Mouse (Mus musculus) liver, embryonic 13.5 days (tissue): Measurements from ENCODE around the gene Mpv17l2. TPM values are rescaled to one million over a fixed set of nuclear protein-coding genes. Genes with fewer than 3 reads are reported as not detected.
A peak's percentile ranks its signal among the peaks of the same experiment; 100 is the strongest.

ENCODE experiments used
- ATAC-seq: fragments of 200-750 bp; cut with Nextera tagmentation; 2 replicates; pipeline ENCODE4 v1.8.0; 2017; ENCODE audit warnings: low read depth, mild to moderate bottlenecking, moderate number of reproducible peaks, moderate library complexity
- DNase-seq: peaks from one replicate; pipeline ENCODE4 v3.0.0; 2022
- H3K27ac ChIP-seq: fragments of 300-500 bp; sonication (generic); 2 replicates; pipeline ENCODE4 v1.5.1; 2015; ENCODE audit warnings: moderate library complexity, mild to moderate bottlenecking, inconsistent platforms
- H3K27me3 ChIP-seq: fragments of 300-500 bp; sonication (generic); 2 replicates; pipeline ENCODE4 v1.6.1; 2015; ENCODE audit warnings: mild to moderate bottlenecking, inconsistent platforms
- H3K36me3 ChIP-seq: fragments of 300-500 bp; sonication (generic); 2 replicates; pipeline ENCODE4 v1.6.1; 2015; ENCODE audit warnings: mild to moderate bottlenecking, inconsistent platforms
- H3K4me1 ChIP-seq: fragments of 300-500 bp; sonication (generic); replicated peaks from 2 replicates; pipeline ENCODE4 v1.6.1; 2015; ENCODE audit warnings: inconsistent platforms
- H3K4me2 ChIP-seq: fragments of 300-500 bp; sonication (generic); 2 replicates; pipeline ENCODE4 v1.6.1; 2015; ENCODE audit warnings: inconsistent platforms, mild to moderate bottlenecking, moderate library complexity
- H3K4me3 ChIP-seq: fragments of 300-500 bp; sonication (generic); replicated peaks from 2 replicates; pipeline ENCODE4 v1.5.1; 2015; ENCODE audit warnings: mild to moderate bottlenecking, inconsistent platforms
- H3K9ac ChIP-seq: fragments of 300-500 bp; sonication (generic); 2 replicates; pipeline ENCODE4 v1.6.1; 2015; ENCODE audit warnings: mild to moderate bottlenecking, inconsistent platforms
- H3K9me3 ChIP-seq: fragments of 300-500 bp; sonication (generic); replicated peaks from 2 replicates; pipeline ENCODE4 v1.6.1; 2016; ENCODE audit warnings: inconsistent platforms
- WGBS: fragments of 180-500 bp; shearing (Covaris S2); methylation state at CpG from one replicate; pipeline ENCODE4 v1.1.7; 2015; ENCODE audit not compliant: insufficient replicate concordance; 5-methylcytosine and 5-hydroxymethylcytosine counted together
- polyA plus RNA-seq: library from polyadenylated mRNA; unstranded; fragments of >200 nt; fragmentation: Nextera tagmentation; extraction: Ambion mirVana; gene quantifications from 2 replicates; pipeline ENCODE4 v1.2.1, GENCODE M21; 2015

The Mpv17l2 gene
- polyA plus RNA-seq, 1 experiment from 2014 or later = 50.4 TPM

DNA sequence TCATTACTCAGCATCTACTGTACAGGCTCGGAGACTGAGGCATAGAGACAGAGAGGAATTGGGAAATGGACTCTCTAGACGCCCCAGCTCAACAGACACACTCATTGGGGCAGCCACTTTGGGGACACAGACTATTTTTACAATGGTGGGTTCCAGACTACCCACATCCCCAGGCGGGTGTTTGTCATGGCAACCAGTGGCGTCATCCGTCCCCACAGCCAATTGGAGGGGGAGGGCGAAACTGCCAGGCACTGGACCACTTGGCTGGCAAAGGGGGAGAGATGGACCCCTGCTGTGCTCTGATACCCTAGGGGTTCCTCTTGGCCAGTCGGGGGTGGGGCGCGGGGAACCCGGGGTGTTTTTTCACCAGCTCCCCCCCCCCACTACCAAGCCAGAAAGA is 39.9 kb upstream of the Mpv17l2 start:
- Histone ChIP-seq H3K4me2 (no peak overlapping the region), H3K36me3 (no peaks in the 10 kb centered on the region), H3K27ac (no peak overlapping the region), H3K9ac (no peak overlapping the region), H3K27me3 (peaks cover 70% of the 10 kb centered on the region), H3K9me3 (no peaks in the 10 kb centered on the region), H3K4me1 (peaks cover 74% of the 10 kb centered on the region), H3K4me3 (no peak overlapping the region)
- ATAC-seq (no peak), DNase-seq (no peak)
- 53% methylated on average over 10 of the region's 10 CpGs for WGBS

DNA sequence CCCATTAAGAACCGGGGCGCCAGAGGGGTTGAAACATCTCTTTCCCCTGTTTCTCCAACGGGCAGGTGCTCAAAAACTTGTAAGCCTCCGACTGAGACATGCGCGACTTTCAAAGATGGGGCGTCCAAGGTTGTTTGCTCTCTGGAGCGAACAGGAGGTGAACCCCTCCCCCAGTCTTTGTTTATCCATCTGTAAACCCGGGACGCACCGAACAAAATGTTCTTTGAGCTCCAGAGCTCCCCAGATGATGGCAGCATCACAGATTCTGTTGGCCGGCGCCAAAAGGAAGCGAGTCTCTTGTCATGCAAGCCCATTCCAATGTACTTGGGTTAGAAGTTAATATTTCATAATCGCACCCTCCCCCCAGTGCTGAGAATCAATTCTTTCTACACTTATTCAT is 37.5 kb upstream of the Mpv17l2 start:
- Histone ChIP-seq H3K4me2 (peak overlapping the region; percentile 92), H3K4me1 (peaks cover 68% of the 10 kb centered on the region), H3K9ac (peak overlapping the region; percentile 65; the same call in 1 of the 2 replicates), H3K36me3 (no peaks in the 10 kb centered on the region), H3K4me3 (peak overlapping the region; percentile 66), H3K9me3 (no peaks in the 10 kb centered on the region), H3K27me3 (peaks cover 85% of the 10 kb centered on the region), H3K27ac (no peak overlapping the region)
- DNase-seq (no peak), ATAC-seq (no peak)
- WGBS = 19% methylated on average over 15 of the region's 15 CpGs

DNA sequence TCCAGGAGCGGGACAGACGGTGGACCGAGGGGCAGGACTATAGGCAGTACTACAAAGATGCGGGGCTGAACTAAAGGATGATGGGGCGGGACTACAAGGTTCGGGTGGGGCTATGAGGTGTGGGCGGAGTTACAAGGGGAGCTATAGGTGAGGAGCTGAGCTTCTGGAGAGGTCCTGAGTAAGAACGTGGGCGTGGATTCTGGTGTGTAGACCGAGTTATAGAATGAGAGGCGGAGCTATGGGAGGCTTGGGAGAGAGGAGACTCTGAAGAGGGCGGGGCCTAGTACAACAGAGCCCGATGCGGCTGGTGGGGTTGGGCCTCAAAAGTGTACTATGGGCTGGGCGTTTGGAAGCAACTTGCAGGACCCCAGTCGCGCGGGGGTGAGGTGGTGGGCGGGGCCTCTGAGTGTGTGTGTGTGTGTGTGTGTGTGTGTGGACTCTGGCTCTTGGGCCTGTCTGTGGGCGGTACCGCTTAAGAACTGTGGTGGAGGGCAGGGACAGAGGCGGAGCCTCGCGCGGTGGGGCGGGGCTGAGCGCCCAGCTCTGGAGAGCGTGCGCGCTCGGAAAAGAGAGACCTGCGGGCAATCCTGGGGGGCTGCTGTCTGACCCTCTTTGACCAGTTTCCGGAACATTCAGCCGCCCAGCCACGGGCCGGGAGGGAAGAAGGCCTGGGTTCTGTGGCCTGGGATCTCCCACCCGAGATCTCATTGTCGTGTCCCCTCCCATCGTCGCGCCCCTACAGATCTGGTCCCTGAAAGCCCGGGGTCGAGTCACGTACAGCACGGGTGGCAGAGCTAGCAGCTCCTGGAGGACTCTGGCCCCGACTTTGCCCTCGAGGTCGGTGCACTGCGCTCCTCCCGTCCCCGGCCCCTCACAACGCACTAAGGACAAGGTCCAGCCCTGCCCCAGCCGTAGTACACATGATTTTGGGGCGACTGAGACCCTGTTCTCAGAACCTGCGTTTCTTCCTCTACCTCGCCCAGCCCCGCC is 36.6 kb upstream of the Mpv17l2 start:
- H3K27me3 ChIP-seq = peaks cover 84% of the 10 kb centered on the region
- 2% methylated on average over 57 of the region's 57 CpGs for WGBS
- peak overlapping the region; percentile 65 for H3K9ac ChIP-seq
- H3K27ac ChIP-seq = peak overlapping the region; percentile 26; the same call in 1 of the 2 replicates
- H3K36me3 ChIP-seq = no peaks in the 10 kb centered on the region
- DNase-seq (peak; percentile 91), ATAC-seq (peak; percentile 83)
- H3K4me2 ChIP-seq = peak overlapping the region; percentile 92
- peaks cover 69% of the 10 kb centered on the region for H3K4me1 ChIP-seq
- no peaks in the 10 kb centered on the region for H3K9me3 ChIP-seq
- peak overlapping the region; percentile 66 for H3K4me3 ChIP-seq

DNA sequence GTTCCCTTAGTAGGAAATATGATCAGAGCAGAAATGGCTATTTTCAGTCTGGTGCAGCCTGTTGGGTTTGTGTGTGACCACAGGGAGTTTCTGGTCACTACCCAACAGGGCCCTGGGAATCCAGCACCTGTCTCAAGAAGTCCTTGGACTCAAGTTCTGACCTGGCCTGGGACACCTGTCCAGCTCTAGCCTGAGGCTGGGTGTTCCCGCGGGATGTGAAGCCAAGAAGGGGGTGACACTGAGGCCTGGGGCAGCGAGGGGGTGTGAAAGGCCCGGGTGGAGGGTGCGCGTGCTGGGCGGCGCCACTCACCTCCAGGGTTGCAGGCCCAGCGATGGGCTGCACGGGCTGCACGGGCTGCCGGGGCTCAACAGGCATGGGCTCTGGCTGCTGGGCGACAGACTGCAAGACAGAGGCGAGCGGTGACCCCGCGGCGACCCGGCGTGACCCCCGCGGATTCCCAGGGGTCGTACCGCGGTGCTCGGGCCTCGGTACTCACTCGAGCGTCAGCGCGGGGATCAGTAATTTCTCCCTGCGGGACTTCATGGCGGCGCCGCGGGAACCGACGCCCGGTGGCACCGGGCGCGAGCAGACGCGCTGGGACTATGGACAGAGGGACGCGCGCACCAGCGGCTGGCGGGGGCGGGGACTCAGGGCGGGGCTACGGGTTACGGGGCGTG is 35.8 kb upstream of the Mpv17l2 start:
- Histone ChIP-seq H3K4me2 (peak overlapping the region; percentile 92), H3K9ac (peak overlapping the region; percentile 78), H3K27ac (peak overlapping the region; percentile 16), H3K9me3 (no peaks in the 10 kb centered on the region), H3K4me3 (peak overlapping the region; percentile 66), H3K27me3 (peaks cover 76% of the 10 kb centered on the region), H3K4me1 (peaks cover 69% of the 10 kb centered on the region), H3K36me3 (no peaks in the 10 kb centered on the region)
- 5% methylated on average over 54 of the region's 54 CpGs for WGBS
- DNase-seq (no peak), ATAC-seq (no peak)

DNA sequence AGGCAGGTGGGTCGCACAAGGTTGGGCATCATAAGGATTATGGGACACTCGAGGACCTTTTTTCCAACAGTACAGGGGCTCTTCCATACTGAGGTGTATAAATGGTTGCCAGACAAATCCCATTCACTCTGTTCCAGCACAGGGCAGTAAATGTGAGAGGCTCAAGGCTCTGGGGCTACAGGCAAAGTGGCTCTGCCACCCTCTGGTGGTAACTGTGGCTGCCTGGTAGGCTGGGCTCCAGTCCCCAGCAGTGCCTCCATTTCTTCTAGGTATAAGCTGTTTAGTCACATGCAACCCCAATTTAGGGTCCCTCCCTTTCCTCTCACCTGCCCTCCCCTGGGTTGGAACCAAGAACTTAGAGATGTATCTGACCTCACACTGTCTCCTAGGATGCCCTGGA is 34.6 kb upstream of the Mpv17l2 start:
- Histone ChIP-seq H3K9ac (no peak overlapping the region), H3K27me3 (peaks cover 66% of the 10 kb centered on the region), H3K4me1 (peaks cover 77% of the 10 kb centered on the region), H3K4me2 (no peak overlapping the region), H3K4me3 (no peak overlapping the region), H3K36me3 (no peaks in the 10 kb centered on the region), H3K9me3 (no peaks in the 10 kb centered on the region), H3K27ac (no peak overlapping the region)
- WGBS = 68% methylated on average over 2 of the region's 2 CpGs
- ATAC-seq = no peak
- no peak for DNase-seq

DNA sequence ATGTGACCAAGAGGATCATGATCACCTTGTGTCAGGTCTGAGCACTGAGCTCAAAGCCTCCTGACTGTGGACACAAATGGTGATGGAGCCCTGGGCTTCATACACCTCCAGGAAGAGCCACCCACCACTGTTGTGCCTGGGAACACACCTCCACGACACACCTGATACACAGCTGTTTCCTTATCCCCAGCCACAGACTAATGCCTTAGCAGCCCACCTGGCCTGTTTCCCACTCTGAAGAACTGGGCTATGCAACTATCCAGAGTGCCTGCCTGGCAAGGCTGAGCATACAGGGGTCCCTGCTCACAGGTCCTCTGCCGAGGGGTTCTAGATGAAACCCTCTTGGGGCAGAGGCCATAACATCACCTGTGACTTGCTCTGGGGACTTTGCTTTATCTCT is 33.5 kb upstream of the Mpv17l2 start:
- no peak for DNase-seq
- Histone ChIP-seq H3K27me3 (peaks cover 54% of the 10 kb centered on the region), H3K9me3 (no peaks in the 10 kb centered on the region), H3K4me1 (peaks cover 89% of the 10 kb centered on the region), H3K27ac (no peak overlapping the region), H3K9ac (no peak overlapping the region), H3K4me3 (no peak overlapping the region), H3K36me3 (peaks cover 7% of the 10 kb centered on the region; the same call in 1 of the 2 replicates), H3K4me2 (no peak overlapping the region)
- no peak for ATAC-seq
- WGBS = 62% methylated on average over 2 of the region's 2 CpGs

DNA sequence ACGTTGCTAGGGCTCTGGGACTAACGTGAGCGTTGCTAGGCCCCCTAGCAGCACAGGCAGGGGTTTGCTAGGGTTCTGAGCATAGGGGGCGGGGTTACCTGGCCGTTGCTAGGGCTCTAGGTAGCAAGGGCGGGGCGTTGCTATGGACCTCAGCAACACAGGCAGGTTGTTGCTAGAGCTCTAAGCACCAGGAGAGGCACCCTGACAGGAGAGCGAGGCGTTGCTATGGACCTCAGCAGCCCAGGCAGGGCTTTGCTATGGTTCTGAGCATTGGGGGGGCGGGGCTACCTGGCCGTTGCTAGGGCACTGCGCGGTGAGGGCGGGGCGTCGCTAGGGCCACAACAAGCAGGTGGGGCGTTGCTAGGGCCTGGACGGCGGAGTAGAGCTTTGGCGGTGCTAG is 32.0 kb upstream of the Mpv17l2 start:
- peak overlapping the region; percentile 78 for H3K4me3 ChIP-seq
- peak overlapping the region; percentile 94 for H3K4me2 ChIP-seq
- peak overlapping the region; percentile 63; the same call in 1 of the 2 replicates for H3K27ac ChIP-seq
- peak; percentile 73 for DNase-seq
- ATAC-seq = peak; percentile 1
- WGBS = under 1% methylated on average over 20 of the region's 20 CpGs
- H3K9ac ChIP-seq = peak overlapping the region; percentile 91
- H3K27me3 ChIP-seq = peaks cover 39% of the 10 kb centered on the region
- H3K36me3 ChIP-seq = peaks cover 23% of the 10 kb centered on the region
- peaks cover 92% of the 10 kb centered on the region for H3K4me1 ChIP-seq
- H3K9me3 ChIP-seq = no peaks in the 10 kb centered on the region

DNA sequence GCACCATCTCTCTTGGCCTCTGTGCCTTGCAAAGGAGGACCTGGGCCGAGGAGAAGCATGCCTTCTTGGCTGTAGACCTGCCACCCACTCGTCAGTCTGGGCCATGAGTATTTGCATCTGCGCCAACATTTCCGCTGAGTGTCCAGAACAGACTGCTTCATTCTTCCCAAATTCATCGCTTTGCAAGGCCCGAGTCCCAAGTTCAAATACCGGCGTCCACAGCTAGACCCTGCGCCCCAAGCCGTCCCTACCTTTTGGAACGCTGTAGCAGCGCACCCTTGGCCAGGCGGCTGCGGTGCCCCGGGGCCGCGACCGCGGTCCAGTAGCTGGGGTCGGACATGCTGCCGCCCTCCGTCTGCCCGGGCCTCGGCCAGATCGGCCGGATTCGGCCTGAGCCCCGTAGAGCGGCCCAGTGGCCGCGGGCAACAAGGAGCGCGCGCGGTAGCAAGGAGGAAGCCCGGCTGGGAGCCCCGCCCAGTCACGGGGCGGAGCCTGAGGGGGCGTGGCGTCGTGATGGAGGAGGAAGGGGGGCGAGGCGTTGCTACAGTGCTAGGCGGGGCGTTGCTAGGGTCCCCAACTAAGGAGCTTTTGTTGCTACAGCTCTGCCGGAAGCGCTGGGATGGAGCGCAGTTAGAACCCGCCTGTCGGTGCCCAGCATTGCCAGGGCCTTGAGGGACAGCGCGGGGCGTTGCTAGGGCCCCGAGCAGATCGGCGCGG is 31.4 kb upstream of the Mpv17l2 start:
- Histone ChIP-seq H3K4me1 (peaks cover 92% of the 10 kb centered on the region), H3K36me3 (peaks cover 28% of the 10 kb centered on the region), H3K9ac (peak overlapping the region; percentile 91), H3K27me3 (peaks cover 36% of the 10 kb centered on the region), H3K4me2 (peak overlapping the region; percentile 94), H3K27ac (peak overlapping the region; percentile 75), H3K4me3 (peak overlapping the region; percentile 78), H3K9me3 (no peaks in the 10 kb centered on the region)
- 3% methylated on average over 58 of the region's 58 CpGs for WGBS
- peak; percentile 52 for ATAC-seq
- peak; percentile 93 for DNase-seq

DNA sequence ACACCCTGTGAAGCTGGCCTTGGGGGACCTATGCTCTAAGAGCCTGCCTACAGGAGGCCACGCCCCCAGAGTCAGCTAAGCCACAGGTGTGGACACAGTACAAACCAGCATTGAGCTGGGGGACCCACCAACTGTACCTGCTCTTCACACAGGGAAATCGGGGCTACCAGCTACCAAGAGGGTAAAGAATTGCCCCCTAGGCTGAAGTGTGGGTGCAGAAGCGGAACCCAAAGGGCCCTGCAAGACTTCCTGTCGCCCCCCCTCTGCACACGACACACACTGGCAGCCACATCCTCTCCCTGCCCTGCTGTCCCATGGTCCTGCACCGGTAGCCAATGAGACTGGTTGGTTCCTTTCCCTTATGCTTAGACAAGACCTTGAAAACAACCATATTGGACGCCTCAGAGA is 30.6 kb upstream of the Mpv17l2 start:
- Histone ChIP-seq H3K4me1 (peaks cover 91% of the 10 kb centered on the region), H3K36me3 (peaks cover 37% of the 10 kb centered on the region), H3K4me2 (peak overlapping the region; percentile 94), H3K9ac (peak overlapping the region; percentile 91), H3K27me3 (peaks cover 31% of the 10 kb centered on the region), H3K4me3 (peak overlapping the region; percentile 78), H3K9me3 (no peaks in the 10 kb centered on the region), H3K27ac (peak overlapping the region; percentile 75)
- peak; percentile 19; the same call in 1 of the 2 replicates for ATAC-seq
- WGBS = 14% methylated on average over 7 of the region's 7 CpGs
- DNase-seq = no peak

DNA sequence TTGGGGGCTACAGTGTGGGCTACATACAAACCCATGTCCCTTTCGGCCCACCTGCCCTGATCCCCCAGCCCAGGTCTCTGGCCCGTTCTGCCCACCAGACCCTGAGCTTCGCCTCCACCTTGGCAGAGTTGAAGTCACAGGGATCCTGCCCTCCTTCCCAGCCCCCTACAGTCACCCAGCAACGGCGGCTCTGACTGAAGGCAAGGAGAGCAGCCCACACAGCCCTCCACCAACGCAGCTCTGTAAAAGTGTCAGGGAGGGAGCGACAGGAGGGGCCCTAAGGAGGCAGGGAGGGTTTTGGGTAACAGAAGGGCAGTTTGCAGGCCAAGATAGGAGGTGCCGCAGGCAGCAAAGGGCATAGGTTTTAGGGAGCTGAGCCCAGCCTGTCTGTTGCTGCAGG is 30.1 kb upstream of the Mpv17l2 start:
- H3K27ac ChIP-seq = peak overlapping the region; percentile 41
- H3K36me3 ChIP-seq = peaks cover 41% of the 10 kb centered on the region
- no peak for ATAC-seq
- no peak for DNase-seq
- H3K9me3 ChIP-seq = no peaks in the 10 kb centered on the region
- peak overlapping the region; percentile 91 for H3K9ac ChIP-seq
- H3K4me2 ChIP-seq = peak overlapping the region; percentile 94
- H3K4me1 ChIP-seq = peaks cover 91% of the 10 kb centered on the region
- peaks cover 27% of the 10 kb centered on the region for H3K27me3 ChIP-seq
- 54% methylated on average over 8 of the region's 8 CpGs for WGBS
- H3K4me3 ChIP-seq = peak overlapping the region; percentile 78

DNA sequence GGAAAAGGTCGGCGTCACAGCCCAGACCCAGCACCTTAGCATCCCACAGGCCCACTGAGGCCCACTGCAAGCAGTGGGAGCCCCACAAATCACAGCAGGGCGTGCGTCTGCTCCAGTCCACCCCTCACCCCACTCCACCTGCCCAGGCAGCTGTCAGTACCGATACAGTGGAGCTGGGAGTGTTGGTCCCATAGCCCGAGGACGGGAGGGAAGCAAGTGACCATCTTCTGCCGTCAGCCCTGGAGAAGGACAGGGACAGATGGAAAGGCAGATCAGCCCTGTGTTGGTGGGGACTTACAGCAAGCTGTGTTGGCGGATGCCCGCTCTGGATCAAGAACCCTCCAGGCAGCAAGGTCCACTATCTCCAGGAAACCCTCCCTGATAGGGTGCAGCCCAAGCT is 28.3 kb upstream of the Mpv17l2 start:
- Histone ChIP-seq H3K9ac (no peak overlapping the region), H3K4me1 (peaks cover 83% of the 10 kb centered on the region)
- ATAC-seq = no peak

More for the DNA sequence above, 28.3 kb upstream of the Mpv17l2 start:
- Histone ChIP-seq H3K27ac (no peak overlapping the region), H3K4me3 (no peak overlapping the region), H3K27me3 (peaks cover 11% of the 10 kb centered on the region), H3K36me3 (peaks cover 59% of the 10 kb centered on the region), H3K4me2 (no peak overlapping the region), H3K9me3 (no peaks in the 10 kb centered on the region)
- WGBS = 80% methylated on average over 10 of the region's 10 CpGs
- no peak for DNase-seq
